Comparison of ENCODE assay signal across 8 mouse cellular contexts in the genomic region with DNA sequence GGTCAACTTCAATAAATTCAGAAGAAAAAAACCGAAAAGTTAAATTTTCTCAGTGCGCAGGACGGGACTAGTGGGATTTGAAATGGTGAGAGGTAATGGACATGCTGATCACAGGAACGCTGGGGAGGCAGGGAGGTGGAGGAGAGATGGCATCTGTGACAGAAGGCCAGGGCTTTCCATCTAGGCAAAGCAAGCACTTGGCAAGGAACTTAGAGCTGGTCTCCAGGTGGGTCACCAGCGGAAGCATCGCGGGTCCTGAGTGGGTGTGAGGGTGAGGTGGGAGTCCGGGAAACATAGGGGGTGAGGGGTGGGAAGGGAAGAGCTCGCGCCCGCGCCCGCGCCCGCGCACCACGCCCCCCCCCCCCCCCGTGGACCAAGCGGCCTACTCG. TPM values are rescaled to one million over a fixed set of nuclear protein-coding genes. Genes with fewer than 3 reads are reported as not detected.
DNase-seq lines count a peak whose midpoint lies in the region; ATAC-seq and TF ChIP-seq lines count a peak whose summit lies in the region.

No protein-coding gene starts in this region.

- in situ Hi-C loops in ES-E14 (cut with MboI; ENCODE audit: low sequenced_read_pairs in 2 of 2, unreplicated experiment in 2 of 2): no loop called here

- DNase-seq in kidney, adult 11 months: peak; percentile 19
- DNase-seq in kidney, postnatal 10 days: no peak
- peak; percentile 20 for DNase-seq in ES-E14 (ENCODE audit: low read depth, low spot score)
- DNase-seq in kidney, postnatal 0 days (ENCODE audit: low spot score): no peak
- DNase-seq in right cerebral cortex, postnatal 25 days: no peak
- DNase-seq in gastrocnemius, postnatal 25 days: no peak

- no peaks in the 10 kb centered on the region for H3K27me3 ChIP-seq in kidney, postnatal 0 days (ENCODE audit: insufficient read depth, low read length)
- no peaks in the 10 kb centered on the region for H3K27me3 ChIP-seq in midbrain, embryonic 16.5 days (ENCODE audit: control insufficient read depth, insufficient read depth, low read depth, low read length)

- no peak for TF ChIP-seq POLR2A in embryonic fibroblast, embryonic 13.5 days (IDR thresholded peaks at IDR 0.05; ENCODE audit: low read depth, low read length)

- H3K9me3 ChIP-seq in ES-E14 (ENCODE audit: control insufficient read depth, insufficient read depth, low read depth, low read length): no peaks in the 10 kb centered on the region
- no peaks in the 10 kb centered on the region for H3K9me3 ChIP-seq in kidney, postnatal 0 days (replicated peaks; ENCODE audit: low read length)
- H3K9me3 ChIP-seq in midbrain, embryonic 16.5 days (replicated peaks; ENCODE audit: control insufficient read depth, low read length, poor library complexity, severe bottlenecking): no peaks in the 10 kb centered on the region

- H3K4me3 ChIP-seq in ES-E14 (ENCODE audit: insufficient read depth in 1 of 2, low read depth in 1 of 2, low read length in 2 of 2, poor library complexity in 1 of 2, severe bottlenecking in 1 of 2): peak overlapping the region; percentile 68 to 75; a peak in 3 of 4 replicates
- peak overlapping the region; percentile 79 for H3K4me3 ChIP-seq in embryonic fibroblast, embryonic 13.5 days (ENCODE audit: insufficient read depth, low read length)
- H3K4me3 ChIP-seq in kidney, postnatal 0 days (replicated peaks; ENCODE audit: low read depth, low read length): peak overlapping the region; percentile 86
- peak overlapping the region; percentile 65 for H3K4me3 ChIP-seq in midbrain, embryonic 16.5 days (ENCODE audit: low read depth, low read length)

- no peak for ATAC-seq in kidney, postnatal 0 days (replicated peaks; ENCODE audit: low FRiP score, low read depth)
- peak; percentile 87; the same call in 1 of the 2 replicates for ATAC-seq in midbrain, embryonic 16.5 days

- no peaks in the 10 kb centered on the region for H3K36me3 ChIP-seq in ES-E14 (ENCODE audit: control insufficient read depth, insufficient read depth, low read length, poor library complexity, severe bottlenecking)
- H3K36me3 ChIP-seq in kidney, postnatal 0 days (ENCODE audit: insufficient read depth, low read length): no peaks in the 10 kb centered on the region
- H3K36me3 ChIP-seq in midbrain, embryonic 16.5 days (ENCODE audit: control insufficient read depth, insufficient read depth, low read length): no peaks in the 10 kb centered on the region; the same call in 1 of the 2 replicates

- peak overlapping the region; percentile 57 for H3K9ac ChIP-seq in ES-E14 (ENCODE audit: insufficient read depth, low read depth, low read length, poor library complexity, severe bottlenecking)
- peak overlapping the region; percentile 89 for H3K9ac ChIP-seq in kidney, postnatal 0 days (ENCODE audit: low read depth, low read length)
- H3K9ac ChIP-seq in midbrain, embryonic 16.5 days (ENCODE audit: low read depth, low read length): peak overlapping the region; percentile 91

- no peak overlapping the region for H3K27ac ChIP-seq in ES-E14 (ENCODE audit: insufficient read depth, low read depth, low read length, poor library complexity, severe bottlenecking)
- no peak overlapping the region for H3K27ac ChIP-seq in embryonic fibroblast, embryonic 13.5 days (ENCODE audit: insufficient read depth, low read length)
- no peak overlapping the region for H3K27ac ChIP-seq in kidney, postnatal 0 days
- peak overlapping the region; percentile 94 for H3K27ac ChIP-seq in midbrain, embryonic 16.5 days (ENCODE audit: low read length)

- H3K4me1 ChIP-seq in ES-E14 (ENCODE audit: control insufficient read depth in 2 of 2, insufficient read depth in 2 of 2, low read length in 2 of 2, poor library complexity in 1 of 2): peaks cover 0 to 2% of the 10 kb centered on the region in 2 experiments; a peak in 1 of 4 replicates
- peaks cover 3% of the 10 kb centered on the region; the same call in 1 of the 2 replicates for H3K4me1 ChIP-seq in embryonic fibroblast, embryonic 13.5 days (ENCODE audit: control insufficient read depth, insufficient read depth, low read length)
- H3K4me1 ChIP-seq in kidney, postnatal 0 days (replicated peaks; ENCODE audit: insufficient read depth, low read length): no peaks in the 10 kb centered on the region
- H3K4me1 ChIP-seq in midbrain, embryonic 16.5 days (ENCODE audit: control insufficient read depth, insufficient read depth, low read length): peaks cover 12% of the 10 kb centered on the region

- WGBS in kidney, postnatal 0 days: 21% methylated on average over 8 of the region's 20 CpGs
- WGBS in midbrain, embryonic 16.5 days: 19% methylated on average over 11 of the region's 20 CpGs

- TF ChIP-seq CTCF in embryonic fibroblast, embryonic 13.5 days (IDR thresholded peaks at IDR 0.05; ENCODE audit: borderline replicate concordance, insufficient read depth, low read length): no peak
- no peak for TF ChIP-seq CTCF in kidney, postnatal 0 days (IDR thresholded peaks at IDR 0.05; ENCODE audit: low read depth)

- H3K4me2 ChIP-seq in kidney, postnatal 0 days (ENCODE audit: low read length): peak overlapping the region; percentile 84
- H3K4me2 ChIP-seq in midbrain, embryonic 16.5 days (ENCODE audit: low read length): peak overlapping the region; percentile 64

TF ChIP-seq in ES-E14, 5 proteins besides CTCF, POLR2A, EP300 and RAD21:
- TF ChIP-seq ZNF384 (IDR thresholded peaks at IDR 0.05; ENCODE audit: low read depth, low read length) (no peak), CHD2 (IDR thresholded peaks at IDR 0.05; ENCODE audit: low read depth, low read length) (no peak), ZC3H11A (IDR thresholded peaks at IDR 0.05; ENCODE audit: borderline replicate concordance, low read depth, low read length) (no peak), MAFK (IDR thresholded peaks at IDR 0.05; ENCODE audit: insufficient read depth, low read depth, low read length) (no peak), HCFC1 (IDR thresholded peaks at IDR 0.05; ENCODE audit: borderline replicate concordance, insufficient read depth, low read length) (no peak)
TF ChIP-seq in ES-E14: peak in this region for 0.

RNA-seq across cellular contexts. Expression of a gene that starts 0.3 kb away (rescaled TPM):
- 12.5 and 23.6 TPM in 2 replicates for total RNA-seq in ES-E14 (2012; rRNA removed)
- 115 and 131 TPM in 2 replicates for polyA plus RNA-seq in embryonic fibroblast, embryonic 13.5 days (2011; ENCODE audit: insufficient read length, low read depth, missing spikeins)
- 106 and 120 TPM in 2 replicates for polyA plus RNA-seq in kidney, postnatal 0 days (2015; fragmentation: Nextera tagmentation; extraction: Ambion mirVana)
- 431 and 443 TPM in 2 replicates for polyA plus RNA-seq in midbrain, embryonic 16.5 days (2015; fragmentation: Nextera tagmentation; extraction: Ambion mirVana)
- total RNA-seq in gastrocnemius, postnatal 25 days (2021): 10 to 100 TPM; 27.8 to 35.7 TPM

RNA-seq across cellular contexts. Expression of a gene that starts 47.6 kb away (rescaled TPM):
- total RNA-seq in ES-E14 (2012; rRNA removed): 12.5 and 16.2 TPM in 2 replicates
- polyA plus RNA-seq in embryonic fibroblast, embryonic 13.5 days (2011; ENCODE audit: insufficient read length, low read depth, missing spikeins): 4.2 and 4.3 TPM in 2 replicates
- 2.4 and 3.4 TPM in 2 replicates for polyA plus RNA-seq in kidney, postnatal 0 days (2015; fragmentation: Nextera tagmentation; extraction: Ambion mirVana)
- polyA plus RNA-seq in midbrain, embryonic 16.5 days (2015; fragmentation: Nextera tagmentation; extraction: Ambion mirVana): 2.7 and 3.1 TPM in 2 replicates
- 1 to 10 TPM; 1.1 TPM for total RNA-seq in gastrocnemius, postnatal 25 days (2021)

RNA-seq across cellular contexts. Expression of a gene that starts 51.4 kb away (rescaled TPM):
- total RNA-seq in ES-E14 (2012; rRNA removed): 0.79 and 1.1 TPM in 2 replicates
- 2.9 and 3.7 TPM in 2 replicates for polyA plus RNA-seq in embryonic fibroblast, embryonic 13.5 days (2011; ENCODE audit: insufficient read length, low read depth, missing spikeins)
- polyA plus RNA-seq in kidney, postnatal 0 days (2015; fragmentation: Nextera tagmentation; extraction: Ambion mirVana): 0.23 and 0.37 TPM in 2 replicates
- 2.5 and 3.0 TPM in 2 replicates for polyA plus RNA-seq in midbrain, embryonic 16.5 days (2015; fragmentation: Nextera tagmentation; extraction: Ambion mirVana)
- 1 to 10 TPM; 1.9 to 2.0 TPM for total RNA-seq in gastrocnemius, postnatal 25 days (2021)

Comparison
In these comparisons a context has a peak if more than half of its experiments do, and no peak if none do; other contexts are left out.
1. DNase-seq: peak in kidney, adult 11 months (single experiment) and ES-E14 (single experiment); none in kidney, postnatal 10 days (single experiment), kidney, postnatal 0 days (single experiment), right cerebral cortex, postnatal 25 days (single experiment) and gastrocnemius, postnatal 25 days (single experiment).
2. Peak in every context shown above with its lines, with median percentiles within 50 percentile points of each other: H3K4me3 ChIP-seq and H3K9ac ChIP-seq.